Mouse (Mus musculus) cerebellum, adult 9-11 months (tissue): ENCODE measurements around the gene Clmn.
A peak's percentile ranks its signal among the peaks of the same experiment; 100 is the strongest.
"Not testable (repeated sequence)": the region's sequence is repeated elsewhere in the genome, so short reads cannot be mapped to it uniquely, and the experiment has no call there.

Source experiments
- DNase-seq: peaks from one replicate; pipeline ENCODE4 v3.0.0; 2022

Clmn gene

GRCm38 (mm10) chr12:104837111-104837837, 27.6 kb downstream of the Clmn start:
- DNase-seq: peak; percentile 53

- DNase-seq: no peak
These were observed 28.6 kb downstream of the Clmn start for GRCm38 (mm10) chr12:104836230-104836629.

DNA sequence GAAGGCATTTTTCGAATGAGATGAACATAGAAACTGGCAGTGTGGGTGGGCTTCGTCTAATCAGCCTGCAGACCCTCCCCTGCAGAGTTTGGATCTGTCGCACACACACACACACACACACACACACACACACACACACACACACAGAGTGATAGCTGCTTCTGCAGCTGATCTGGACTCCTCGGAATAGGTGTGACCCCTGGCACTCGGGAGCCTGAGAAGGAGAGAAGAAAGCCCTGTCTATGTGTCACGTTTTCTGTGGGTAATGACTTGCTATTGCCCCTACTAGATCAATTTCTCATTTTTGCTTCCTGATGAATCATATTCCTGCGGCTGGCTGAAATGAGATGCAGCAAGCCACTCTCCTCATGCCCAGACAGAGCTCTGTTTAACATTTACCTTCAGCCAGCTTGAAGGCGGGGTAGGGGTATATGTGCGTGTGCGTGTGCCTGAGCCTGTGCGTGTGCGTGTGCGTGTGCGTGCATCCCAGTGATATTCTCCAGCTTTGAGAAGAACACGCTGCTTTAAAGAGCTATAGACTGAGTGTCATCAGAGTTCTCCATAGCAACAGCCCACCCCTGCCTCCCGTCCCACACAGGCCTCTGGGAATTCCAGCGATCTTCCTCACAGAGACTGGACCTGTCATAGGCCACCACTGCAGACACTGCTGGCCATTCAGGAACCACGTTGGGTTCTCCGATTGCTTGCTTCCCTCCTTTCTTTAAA, 29.3 kb downstream of the Clmn start:
- DNase-seq: no peak

DNA sequence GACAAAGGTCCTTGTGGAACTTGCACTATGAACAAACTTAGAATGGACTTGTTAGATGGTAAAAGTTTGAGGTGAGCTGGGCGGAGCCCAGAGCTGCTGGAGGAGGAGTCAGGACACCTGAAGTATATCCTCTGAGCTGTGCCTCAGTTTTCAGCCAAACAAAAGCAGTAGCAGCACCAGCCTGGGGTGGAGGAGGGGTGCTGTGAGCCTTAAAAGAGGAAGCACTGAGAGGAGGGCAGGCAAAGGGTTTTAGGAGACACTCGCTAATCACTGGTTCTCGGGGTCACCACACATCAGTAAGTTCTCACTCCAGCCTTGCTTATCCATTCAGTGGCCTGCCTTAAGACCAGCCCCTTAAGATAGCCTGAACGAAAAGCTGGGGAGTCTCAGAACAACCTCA, 30.1 kb downstream of the Clmn start:
- no peak for DNase-seq

GRCm38 (mm10) chr12:104830666-104831435, 34.0 kb downstream of the Clmn start:
- no peak for DNase-seq

DNA sequence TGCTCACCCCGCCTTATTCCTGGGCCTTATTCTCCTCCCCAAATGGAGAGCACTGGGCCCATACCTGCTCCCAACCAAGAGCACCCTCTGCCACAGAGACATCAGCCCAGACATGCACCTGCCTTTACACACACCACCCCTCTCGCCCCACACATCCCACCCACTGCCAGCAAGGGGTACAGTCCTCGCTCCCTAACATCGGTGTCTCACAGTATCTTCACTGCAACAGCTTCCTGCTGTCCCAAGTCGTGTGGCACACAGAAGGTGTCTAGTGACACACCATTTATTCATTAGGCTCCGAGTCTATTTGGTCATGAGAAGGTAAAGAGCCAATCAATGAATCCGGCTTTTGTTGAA, 34.6 kb downstream of the Clmn start:
- no peak for DNase-seq

- no peak for DNase-seq
These were observed 35.1 kb downstream of the Clmn start for GRCm38 (mm10) chr12:104829596-104830282.

DNA sequence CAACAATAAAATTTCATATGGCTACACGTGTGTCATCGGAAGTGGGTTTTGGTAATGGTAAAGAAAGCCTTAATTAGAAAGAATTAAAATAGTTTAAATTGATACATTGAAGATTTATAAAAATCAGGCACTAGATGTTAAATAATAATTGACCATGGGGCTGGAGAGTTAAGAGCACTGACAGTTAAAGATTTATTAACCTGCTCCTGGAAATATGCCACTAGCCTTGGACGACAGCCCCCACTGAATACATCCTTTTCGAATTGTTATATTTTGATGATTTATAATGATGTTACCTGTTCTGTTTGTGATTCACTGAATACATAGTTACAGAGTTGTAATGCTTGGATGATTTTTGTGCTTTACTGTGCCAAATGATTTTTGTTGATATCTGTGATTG, 35.9 kb downstream of the Clmn start:
- not testable (repeated sequence) for DNase-seq

- no peak for DNase-seq
These were observed 37.2 kb downstream of the Clmn start for GRCm38 (mm10) chr12:104827721-104828120.

DNA sequence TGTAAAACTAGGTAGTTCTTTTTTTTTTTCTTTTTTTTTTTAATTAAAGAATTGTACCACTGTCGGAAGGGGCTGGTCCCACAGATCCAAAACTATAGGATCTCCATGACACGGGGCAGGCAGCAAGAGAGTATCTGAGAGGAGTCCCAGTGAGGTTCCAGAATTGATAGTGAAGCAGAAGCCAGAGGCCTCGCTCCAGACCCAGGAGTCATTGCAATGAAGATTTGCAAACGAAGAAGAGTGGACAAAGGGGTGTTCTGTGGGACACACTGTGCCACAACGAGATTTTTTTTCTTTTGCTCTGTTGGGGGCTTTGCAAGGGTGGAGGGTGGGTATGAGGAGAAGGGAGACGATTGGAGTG, 40.0 kb downstream of the Clmn start:
- no peak for DNase-seq

DNA sequence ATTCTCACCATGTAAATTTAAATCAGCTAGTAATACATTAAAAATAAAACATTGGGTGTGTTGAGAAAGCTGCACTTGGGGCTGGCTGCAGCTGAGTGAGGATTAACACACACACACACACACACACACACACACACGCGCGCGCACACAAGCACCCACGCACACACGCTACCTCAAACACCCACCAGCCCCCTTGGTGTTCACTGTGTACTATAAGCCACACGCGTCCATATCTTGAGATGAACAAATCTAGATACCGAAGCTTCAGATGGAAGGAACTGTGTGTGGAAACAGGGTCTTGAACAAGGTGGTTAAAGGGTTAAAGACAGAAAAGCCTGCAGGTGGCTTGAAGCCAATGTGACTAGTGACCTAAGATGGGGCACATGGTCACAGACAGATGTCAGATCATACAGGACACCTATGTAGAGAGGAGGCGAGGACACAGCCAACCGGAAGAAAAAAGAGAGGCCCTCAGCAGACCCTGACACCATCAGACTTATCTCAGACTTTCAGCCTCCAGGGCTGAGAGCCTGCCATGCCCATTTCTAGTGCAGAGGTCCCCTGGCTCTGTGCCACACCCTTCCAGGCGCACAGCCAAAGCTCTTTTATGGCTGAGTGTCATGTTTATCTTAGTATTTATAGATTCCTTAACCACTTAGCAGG, 40.5 kb downstream of the Clmn start:
- DNase-seq: no peak

DNA sequence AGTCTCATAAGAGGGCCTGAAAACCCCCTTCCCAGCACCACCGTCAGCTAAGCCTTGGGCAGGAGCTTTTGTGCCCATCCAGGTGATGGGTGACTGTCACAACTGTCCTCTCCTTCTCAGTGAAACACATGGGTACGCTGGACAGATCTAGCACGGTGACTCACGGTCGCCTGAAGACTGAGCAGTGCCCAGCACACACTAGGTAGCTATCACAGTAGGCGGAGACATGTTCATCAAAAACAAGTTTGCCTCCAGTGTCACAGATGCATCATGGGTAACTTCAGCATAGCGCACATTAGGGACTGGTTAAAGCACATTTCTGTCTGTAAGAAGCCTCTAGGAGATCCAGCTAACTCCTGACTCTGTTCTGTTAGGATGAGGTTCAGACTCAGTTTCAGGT, 41.2 kb downstream of the Clmn start:
- DNase-seq: no peak

DNA sequence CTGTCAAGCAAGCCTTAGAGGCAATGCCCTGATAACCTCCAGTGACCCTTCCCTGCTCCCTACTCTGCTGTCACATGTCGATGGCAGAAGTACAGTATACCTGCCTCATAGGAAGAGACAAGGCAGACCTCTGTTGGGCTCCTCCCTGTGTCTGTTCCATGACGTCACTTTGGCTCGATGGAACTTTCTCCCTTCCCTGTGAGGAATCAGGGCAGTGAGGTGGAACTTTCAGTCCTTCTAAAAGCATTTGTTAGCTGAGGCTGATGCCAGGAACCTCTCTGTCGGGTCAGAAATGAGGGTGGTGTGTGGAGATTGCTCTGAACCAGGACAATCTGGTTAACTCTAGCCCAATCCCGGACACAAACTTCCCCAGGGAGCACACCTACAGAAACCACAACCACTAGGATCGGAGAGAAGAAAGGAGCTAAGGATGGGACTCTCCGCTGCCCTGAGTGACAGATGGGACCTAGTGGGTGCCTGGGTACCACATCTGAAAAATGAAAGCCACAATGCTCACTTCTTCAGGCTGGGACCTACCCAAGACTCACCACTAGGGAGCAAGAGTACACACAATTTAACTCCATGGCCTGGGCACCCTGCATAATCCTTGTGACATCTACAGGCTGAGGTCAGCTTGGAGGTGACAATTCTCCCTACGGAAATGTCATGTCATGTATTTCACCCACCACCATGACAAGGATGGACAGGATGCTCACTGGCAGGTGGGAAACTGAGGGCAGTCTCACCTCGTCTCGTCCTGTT, 41.9 kb downstream of the Clmn start:
- no peak for DNase-seq

- no peak for DNase-seq
These were observed 42.7 kb downstream of the Clmn start for GRCm38 (mm10) chr12:104822151-104822550.

GRCm38 (mm10) chr12:104820061-104820460, 44.8 kb downstream of the Clmn start:
- DNase-seq: no peak

DNA sequence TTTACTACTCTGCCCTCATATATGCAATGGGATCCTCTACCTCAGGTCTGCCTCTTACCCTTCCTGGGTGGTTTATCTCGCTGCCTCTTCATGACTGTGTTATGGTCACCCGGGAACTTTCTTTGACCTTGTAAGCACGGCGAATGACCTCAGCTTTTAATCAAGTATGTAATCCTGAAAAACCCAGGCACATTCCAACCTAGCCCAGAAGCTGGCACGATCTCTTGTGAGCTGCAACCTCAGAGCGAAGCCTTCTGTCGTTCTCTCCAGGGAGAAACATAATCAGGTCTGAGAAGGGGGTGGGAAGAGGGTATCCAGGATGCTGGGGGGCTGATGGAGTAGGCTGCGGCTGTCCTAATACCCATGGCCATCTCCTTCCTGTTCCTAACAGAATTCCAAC, 45.8 kb downstream of the Clmn start:
- DNase-seq: no peak

- DNase-seq: no peak
These were observed 46.8 kb downstream of the Clmn start for GRCm38 (mm10) chr12:104818057-104818456.

- no peak for DNase-seq
These were observed 47.6 kb downstream of the Clmn start for GRCm38 (mm10) chr12:104817172-104817866.

- DNase-seq: no peak
These were observed 50.6 kb downstream of the Clmn start for GRCm38 (mm10) chr12:104814291-104814690.

DNA sequence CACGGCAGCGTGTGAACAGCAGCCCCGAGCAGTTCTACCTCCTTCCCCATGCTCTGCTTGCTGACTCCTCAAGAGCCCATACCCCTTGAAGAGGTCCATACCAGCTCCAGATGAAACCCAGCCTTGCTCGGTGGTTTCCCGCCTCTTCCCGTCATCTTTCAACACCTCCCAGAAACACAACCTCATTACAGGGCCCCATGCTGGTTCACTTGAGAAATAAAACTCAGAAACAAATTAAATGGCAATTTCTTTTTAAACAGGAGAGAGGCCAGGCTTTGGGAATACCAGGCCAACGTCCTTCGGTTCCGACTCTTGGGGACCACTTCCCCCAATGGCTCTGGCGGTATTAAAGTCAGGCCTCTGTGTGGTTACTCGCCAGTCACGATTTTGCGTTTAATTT, 51.1 kb downstream of the Clmn start:
- DNase-seq: no peak

GRCm38 (mm10) chr12:104812711-104813110, 52.2 kb downstream of the Clmn start:
- no peak for DNase-seq
